Mouse (Mus musculus) bone marrow macrophage, adult 2 months (primary cell): Measurements from ENCODE around the gene Ube3b. TPM values are rescaled to one million over a fixed set of nuclear protein-coding genes. Genes with fewer than 3 reads are reported as not detected.

Source experiments
- H3K27ac ChIP-seq: 2 replicates; pipeline ENCODE4 v1.5.1; 2012; ENCODE audit warnings: low read depth, low read length; ENCODE audit not compliant: insufficient read depth
- H3K4me1 ChIP-seq: 2 replicates; pipeline ENCODE4 v1.6.1; 2012; ENCODE audit warnings: low read length; ENCODE audit not compliant: control insufficient read depth, insufficient read depth
- H3K4me3 ChIP-seq: 2 replicates; pipeline ENCODE4 v1.5.1; 2012; ENCODE audit warnings: mild to moderate bottlenecking, low read length, moderate library complexity; ENCODE audit not compliant: insufficient read depth
- CTCF ChIP-seq: IDR thresholded peaks from 2 replicates; pipeline ENCODE4 v1.5.1; 2012; ENCODE audit warnings: low read depth, mild to moderate bottlenecking, low read length, moderate library complexity
- POLR2A ChIP-seq: IDR thresholded peaks from 2 replicates; pipeline ENCODE4 v1.6.1; 2012; ENCODE audit warnings: mild to moderate bottlenecking, low read depth, low read length, borderline replicate concordance
- polyA plus RNA-seq: library from polyadenylated mRNA; stranded (reverse); fragments of >200 nt; gene quantifications from 2 replicates; pipeline ENCODE4 v1.2.4, GENCODE M21; 2012; ENCODE audit not compliant: missing spikeins, insufficient read depth, insufficient read length

Ube3b gene
- polyA plus RNA-seq = 46.3 and 52.0 TPM in 2 replicates

DNA sequence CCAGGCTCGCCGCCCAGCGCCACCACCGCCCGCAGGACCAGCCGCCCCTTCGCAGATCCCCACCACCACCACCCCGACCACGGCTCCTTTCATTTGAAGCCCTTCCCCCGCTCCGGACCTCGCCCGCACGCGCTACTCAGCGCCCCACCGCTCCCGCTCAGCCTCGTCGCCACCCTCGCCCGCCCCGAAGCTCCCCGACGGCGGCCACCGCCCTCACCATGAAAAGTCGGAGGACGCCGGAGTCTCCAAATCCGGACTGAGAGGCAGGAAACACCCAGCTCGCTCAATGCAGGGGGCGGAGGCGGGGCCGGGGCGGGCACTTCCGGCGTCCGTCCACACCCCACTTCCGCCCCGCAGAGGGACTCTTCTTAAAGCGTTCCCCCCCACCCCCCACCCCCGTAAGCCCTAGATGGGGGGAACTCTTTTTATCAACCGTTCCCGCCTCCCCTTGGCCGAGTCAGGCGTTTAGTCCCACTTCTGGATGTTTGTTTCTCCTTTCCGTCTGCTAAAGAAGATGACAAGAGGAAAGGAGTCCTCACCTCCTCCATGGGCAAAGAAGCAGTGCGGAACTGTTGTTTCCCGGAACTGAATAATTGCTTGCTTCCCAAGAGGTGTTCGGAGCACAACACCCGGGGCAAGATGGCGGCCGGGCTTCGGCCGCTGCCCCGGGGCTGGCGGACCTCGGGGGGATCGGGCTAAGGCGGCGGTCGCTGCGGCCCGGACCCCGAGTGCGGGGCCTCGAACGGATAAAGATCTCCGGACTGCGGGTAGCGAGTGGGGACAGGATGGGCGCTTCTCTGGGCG, at the start of gene Ube3b, which contains the start of gene Kctd10:
Ube3b (plus strand) TSS at position 399 of the 804 bp plus-strand sequence.
Kctd10 (minus strand) TSS at position 300 of the 804 bp plus-strand sequence.
- Histone ChIP-seq H3K4me1 (peaks cover 22% of the 10 kb centered on the region), H3K4me3 (peak within 1 kb of the TSS; percentile 96), H3K27ac (peak within 1 kb of the TSS; percentile 86)
- no peak for TF ChIP-seq CTCF
- TF ChIP-seq POLR2A = peak; percentile 94; the same call in 1 of the 2 replicates

DNA sequence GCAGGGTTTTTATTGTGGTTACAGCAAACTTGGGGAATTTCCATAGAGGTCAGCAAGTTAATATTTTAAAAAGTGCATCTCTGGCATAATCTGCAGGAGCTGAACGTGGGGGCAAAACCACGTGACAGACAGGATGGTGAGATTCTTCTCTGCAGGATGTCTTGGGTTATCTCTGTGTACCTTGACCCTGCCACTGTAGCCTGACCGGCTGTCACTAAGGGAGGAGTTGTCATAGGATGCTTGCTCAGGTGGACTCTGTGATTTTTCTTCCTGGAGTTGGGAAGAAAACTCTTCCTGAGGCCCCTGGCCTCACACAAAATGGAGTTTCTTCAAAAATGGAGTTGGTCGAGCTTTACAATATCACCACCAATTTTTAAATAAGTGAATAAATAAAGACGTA, 37.4 kb upstream of the Ube3b start:
- 0 out of 2 replicates have a peak, but pooled peaks cover 2% of the 10 kb centered on the region for H3K4me1 ChIP-seq
- H3K27ac ChIP-seq = no peak overlapping the region
- TF ChIP-seq POLR2A (no peak), CTCF (no peak)
- H3K4me3 ChIP-seq = no peak overlapping the region

DNA sequence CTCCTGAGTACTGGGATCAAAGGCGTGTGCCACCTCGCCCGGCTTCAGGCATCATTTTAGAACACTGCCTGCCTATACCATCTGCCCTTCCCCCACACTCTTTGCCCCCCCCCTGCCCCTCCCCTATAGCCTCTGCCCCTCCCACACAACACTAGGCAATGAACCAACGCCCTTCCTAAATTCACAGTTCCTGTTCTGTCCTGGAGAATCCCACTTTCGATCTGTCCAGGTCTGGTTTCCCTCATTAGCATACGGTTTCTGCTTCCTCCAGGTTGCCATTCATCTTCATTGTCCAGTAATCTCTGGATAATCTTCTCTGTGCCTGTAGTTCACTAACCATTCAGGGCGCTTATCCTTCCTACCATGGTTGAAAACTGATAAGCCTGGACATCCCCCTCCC, 36.8 kb upstream of the Ube3b start:
- no peak for TF ChIP-seq POLR2A
- no peak for TF ChIP-seq CTCF
- Histone ChIP-seq H3K4me1 (0 out of 2 replicates have a peak, but pooled peaks cover 2% of the 10 kb centered on the region), H3K4me3 (no peak overlapping the region), H3K27ac (no peak overlapping the region)

DNA sequence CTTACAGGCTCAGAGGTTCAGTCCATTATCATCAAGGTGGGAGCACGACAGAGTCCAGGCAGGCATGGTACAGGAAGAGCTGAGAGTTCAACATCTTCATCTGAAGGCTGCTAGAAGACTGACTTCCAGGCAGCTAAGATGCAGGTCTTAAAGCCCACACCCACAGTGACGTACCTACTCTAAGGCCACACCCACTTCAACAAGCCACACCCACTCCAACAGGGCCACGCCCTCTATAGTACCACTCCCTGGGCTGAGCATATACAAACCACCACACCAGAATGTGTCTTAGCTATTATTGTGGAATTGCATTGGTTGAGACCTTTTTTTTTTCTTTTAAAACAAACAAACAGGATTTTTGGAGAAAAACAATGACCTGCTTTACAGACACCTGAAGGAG, 34.9 kb upstream of the Ube3b start:
- Histone ChIP-seq H3K4me3 (no peak overlapping the region), H3K4me1 (0 out of 2 replicates have a peak, but pooled peaks cover 2% of the 10 kb centered on the region), H3K27ac (no peak overlapping the region)
- no peak for TF ChIP-seq POLR2A

DNA sequence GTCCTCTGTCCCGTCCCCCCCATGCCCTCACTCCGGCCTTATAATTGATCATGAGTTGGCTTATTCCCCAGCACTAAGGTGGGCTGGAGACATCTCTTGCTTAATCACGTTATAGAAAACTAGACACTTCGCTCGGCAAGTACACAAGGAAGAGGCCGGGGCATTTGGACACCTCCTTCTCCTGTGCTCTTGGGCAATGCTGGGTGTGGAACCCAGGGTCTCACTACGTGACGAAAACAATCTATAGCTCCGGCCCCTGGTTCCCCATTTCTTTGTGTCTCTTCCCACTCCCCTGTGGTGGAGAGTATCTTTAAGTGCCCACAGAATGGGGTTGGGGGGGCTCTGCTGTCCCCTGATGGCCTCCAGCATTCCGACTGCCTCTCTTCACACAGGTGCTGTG, 33.4 kb upstream of the Ube3b start:
- H3K27ac ChIP-seq = no peak overlapping the region
- TF ChIP-seq CTCF (no peak), POLR2A (no peak)
- H3K4me3 ChIP-seq = no peak overlapping the region
- 0 out of 2 replicates have a peak, but pooled peaks cover 2% of the 10 kb centered on the region for H3K4me1 ChIP-seq

DNA sequence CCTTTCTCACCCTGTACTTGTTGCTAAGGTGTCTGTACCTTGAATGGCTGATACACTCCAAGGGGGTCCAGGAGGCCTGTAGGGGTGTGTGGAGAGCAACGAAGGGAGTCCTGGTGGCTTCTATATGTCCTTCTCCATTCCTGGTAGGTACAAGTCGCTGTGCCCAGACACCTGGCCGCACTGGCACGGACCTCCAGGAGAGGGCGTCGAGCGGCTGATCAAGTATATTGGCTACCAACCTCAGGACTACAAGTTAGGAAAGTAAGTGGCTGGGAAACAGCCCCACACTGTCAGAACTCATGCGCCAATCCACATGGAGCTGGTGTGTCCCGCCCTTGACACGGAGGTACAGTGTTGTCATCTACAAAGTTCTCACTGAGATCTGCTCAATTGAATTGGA, 28.9 kb upstream of the Ube3b start:
- Histone ChIP-seq H3K27ac (no peak overlapping the region), H3K4me1 (no peaks in the 10 kb centered on the region), H3K4me3 (no peak overlapping the region)
- TF ChIP-seq CTCF (no peak), POLR2A (no peak)

DNA sequence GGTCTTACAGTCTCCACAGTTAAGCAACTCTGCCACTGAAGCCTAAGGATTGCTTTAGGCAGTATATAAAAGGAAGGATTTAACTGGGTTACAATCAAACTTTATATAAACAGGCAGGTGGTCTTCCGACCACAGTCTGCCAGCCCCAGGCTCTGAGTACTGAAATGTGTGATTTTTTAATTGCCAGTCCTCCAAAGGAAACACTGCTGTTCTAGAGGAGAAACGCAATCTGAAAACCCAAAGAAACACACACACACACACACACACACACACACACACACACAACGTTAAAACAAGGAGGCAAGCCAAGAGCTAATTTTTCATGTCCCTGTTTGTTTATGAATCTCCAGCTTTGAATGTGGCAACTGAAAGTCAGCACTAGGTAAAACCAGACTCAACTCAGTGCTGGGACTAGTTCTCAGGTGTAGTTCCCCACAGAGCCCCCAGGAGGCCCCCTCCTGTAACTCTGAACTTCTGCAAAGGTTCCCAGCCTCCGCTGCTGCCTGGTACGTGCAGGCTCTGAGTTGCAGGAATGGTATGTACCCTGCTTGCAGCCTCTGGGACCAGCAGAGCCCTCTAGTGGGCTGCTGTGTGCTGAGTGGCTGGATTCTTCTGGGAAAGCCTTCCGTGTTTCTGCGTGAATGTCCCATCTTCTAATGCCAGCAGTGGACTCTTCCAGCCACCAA, 24.0 kb upstream of the Ube3b start:
- Histone ChIP-seq H3K27ac (no peak overlapping the region), H3K4me3 (no peak overlapping the region), H3K4me1 (no peaks in the 10 kb centered on the region)
- peak; percentile 49; the same call in 1 of the 2 replicates for TF ChIP-seq CTCF
- TF ChIP-seq POLR2A = no peak

DNA sequence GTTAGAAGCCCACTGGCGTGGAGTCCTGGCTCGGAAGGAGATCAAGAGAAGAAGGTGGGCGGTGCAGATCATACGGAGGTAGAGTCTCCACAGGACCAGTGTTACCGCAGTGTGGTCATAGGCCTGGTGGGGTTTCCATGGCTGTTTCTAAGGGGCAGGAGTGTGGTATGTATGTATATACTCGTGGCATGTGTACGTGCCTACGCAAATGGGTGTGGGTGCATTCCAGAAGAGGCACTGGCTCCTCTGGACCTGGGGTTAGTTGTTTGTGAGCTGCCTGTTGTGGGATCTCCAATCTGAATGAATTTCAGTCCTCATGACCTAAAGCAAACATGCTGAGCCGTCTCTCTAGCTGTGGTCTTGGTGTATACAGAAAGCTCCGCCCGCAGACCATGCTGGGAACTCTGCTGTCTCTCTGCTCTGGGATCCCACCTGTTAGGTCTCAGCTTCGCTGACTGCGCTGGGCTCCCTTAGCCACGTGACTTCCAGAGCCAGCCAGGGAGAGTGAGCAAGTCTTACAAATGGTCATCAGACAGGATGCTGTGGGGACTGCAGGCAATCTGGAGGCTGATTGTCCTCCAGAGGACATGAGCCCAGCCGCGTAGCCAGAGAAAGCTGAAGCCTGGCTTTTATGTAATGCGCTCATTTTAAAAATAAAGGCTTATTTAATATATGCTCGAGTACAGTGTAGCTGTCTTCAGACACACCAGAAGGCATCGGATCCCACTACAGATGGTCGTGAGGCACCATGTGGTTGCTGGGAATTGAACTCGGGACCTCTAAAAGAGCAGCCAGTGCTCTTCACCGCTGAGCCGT, 23.3 kb upstream of the Ube3b start:
- Histone ChIP-seq H3K4me1 (no peaks in the 10 kb centered on the region), H3K4me3 (no peak overlapping the region), H3K27ac (no peak overlapping the region)
- no peak for TF ChIP-seq CTCF
- no peak for TF ChIP-seq POLR2A

DNA sequence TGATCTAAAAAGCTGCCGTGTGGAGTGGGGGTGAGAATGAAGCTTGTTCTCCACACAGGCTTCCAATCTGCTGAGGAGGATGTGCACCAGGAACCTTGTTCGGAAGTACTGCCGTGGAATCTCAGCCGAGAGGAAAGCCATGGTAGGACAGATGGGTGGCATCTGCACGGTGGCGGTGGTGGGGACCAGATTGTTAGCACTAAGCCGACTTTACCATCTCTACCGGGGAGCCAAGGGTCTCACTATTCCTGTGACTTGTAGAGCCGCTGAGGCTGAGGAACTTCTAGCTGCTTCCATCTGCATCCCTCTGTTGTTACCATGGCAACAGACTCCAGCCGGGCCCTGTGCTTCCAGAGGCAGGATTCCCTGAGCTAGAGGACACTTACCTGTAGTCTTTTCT, 21.6 kb upstream of the Ube3b start:
- Histone ChIP-seq H3K27ac (no peak overlapping the region), H3K4me3 (no peak overlapping the region), H3K4me1 (no peaks in the 10 kb centered on the region)
- no peak for TF ChIP-seq CTCF
- no peak for TF ChIP-seq POLR2A

DNA sequence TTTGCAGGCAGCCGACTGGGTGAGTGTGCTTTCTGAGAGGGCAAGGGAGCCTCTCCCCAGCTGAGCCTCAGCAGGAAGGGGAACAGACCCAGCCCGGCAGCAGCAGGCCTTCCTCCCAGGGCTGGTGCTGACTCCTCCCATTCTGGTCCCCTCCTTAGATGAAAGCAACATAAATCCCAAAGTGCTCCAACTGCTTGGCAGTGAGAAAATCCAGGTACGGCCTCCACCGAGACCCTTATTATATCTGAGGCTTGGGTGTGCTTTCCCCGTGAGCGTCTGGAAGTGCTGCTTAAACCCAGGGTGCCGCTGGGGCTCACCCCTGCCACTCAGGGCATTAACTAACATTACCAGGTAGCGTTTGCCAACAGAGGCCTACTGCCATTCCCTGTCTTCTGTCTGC, 20.8 kb upstream of the Ube3b start:
- TF ChIP-seq POLR2A (no peak), CTCF (no peak)
- Histone ChIP-seq H3K4me1 (no peaks in the 10 kb centered on the region), H3K27ac (no peak overlapping the region), H3K4me3 (no peak overlapping the region)
